Mouse (Mus musculus): ENCODE data around the gene Foxa1. TPM values are rescaled to one million over a fixed set of nuclear protein-coding genes. Genes with fewer than 3 reads are reported as not detected.
A peak's percentile ranks its signal among the peaks of the same experiment; 100 is the strongest.

Foxa1 gene
- total RNA-seq (2021): not detected

- peak in 1 of 2 experiments; percentile 12 for DNase-seq
- intact Hi-C loops (cut with DNase I): loop anchor here (5.0 to 10.0 kb wide), 2 partner anchors 854 to 1012 kb away; partner anchors contain the start of genes Nkx2-1 and Pax9
Measured at GRCm38 (mm10) chr12:57546415-57547201, at the start of gene Foxa1. TSS of gene Foxa1 (minus strand) at chr12:57546916.

GRCm38 (mm10) chr12:57575931-57576628 is 29.4 kb upstream of the Foxa1 start:
- peak; percentile 16 to 18 for DNase-seq
- intact Hi-C loops (cut with DNase I): loop anchor here (2.0 kb wide), 1 partner anchor 211 kb away; no protein-coding TSS in a partner anchor

DNA sequence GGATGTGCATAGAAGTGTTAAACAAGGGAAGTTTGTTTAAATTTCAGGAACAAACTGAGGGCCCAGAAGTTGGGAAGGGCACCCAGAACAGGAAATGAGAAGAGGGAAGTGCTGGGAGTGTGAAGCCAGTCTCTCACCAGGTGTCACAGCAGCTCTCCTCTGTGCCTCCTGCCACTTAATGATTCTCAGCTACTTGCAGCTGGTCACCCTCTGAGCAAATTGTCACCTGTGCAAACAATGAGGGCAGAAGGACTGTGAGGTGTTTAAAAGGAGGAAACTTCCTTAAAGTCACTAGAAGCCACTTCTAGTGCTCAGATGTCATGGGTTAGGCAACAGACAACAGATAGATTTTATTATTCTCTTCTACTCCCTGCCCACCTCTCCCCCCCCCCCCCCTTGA is 25.7 kb upstream of the Foxa1 start:
- no peak for DNase-seq
- intact Hi-C loops (cut with DNase I): no loop called here

DNA sequence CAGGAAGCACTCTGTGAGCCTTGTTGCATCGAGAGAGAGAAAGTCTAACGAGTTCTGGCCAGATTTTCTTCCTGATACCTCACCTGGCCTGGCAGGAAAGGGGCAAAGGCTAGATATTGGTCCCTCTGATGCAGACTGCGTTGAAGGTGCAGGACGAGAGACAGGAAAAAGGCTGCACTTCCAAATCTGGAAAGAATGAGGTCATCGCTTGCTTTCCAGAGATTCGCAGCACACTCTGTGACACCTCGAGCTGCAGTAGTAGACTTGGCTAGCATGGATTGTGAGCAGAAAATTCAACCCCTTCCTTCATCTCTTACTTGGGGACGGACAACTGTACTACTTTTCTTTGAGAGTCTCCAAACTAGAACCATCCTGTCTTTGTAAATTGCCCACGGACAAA is 25.1 kb upstream of the Foxa1 start:
- DNase-seq: no peak
- intact Hi-C loops (cut with DNase I): no loop called here

DNA sequence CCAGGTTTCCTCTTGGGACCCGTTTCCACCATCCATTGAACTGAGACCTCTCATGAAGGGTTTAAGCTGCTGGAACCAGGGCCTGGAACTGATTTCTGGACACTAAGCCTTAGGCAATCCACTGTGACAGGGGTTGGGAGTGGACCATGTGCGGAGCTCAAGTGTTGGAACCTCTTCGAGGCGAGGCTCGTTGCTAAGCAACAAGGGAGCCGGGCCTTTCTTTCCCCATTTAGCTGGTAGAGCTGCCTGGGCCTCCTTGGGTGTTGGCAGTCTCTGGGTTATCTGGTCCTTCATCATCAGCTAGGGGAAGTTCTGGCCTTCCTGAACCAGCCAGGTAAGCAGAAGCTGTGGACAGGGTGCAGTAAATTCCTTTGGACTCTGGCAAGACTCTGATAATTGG is 17.2 kb upstream of the Foxa1 start, which contains the start of gene Ttc6:
Gene Ttc6 (plus strand): TSS at position 205 of the 400 bp plus-strand sequence.
- intact Hi-C loops (cut with DNase I): no loop called here
- no peak for DNase-seq

GRCm38 (mm10) chr12:57554091-57554490 is 7.4 kb upstream of the Foxa1 start:
- intact Hi-C loops (cut with DNase I): no loop called here
- DNase-seq: no peak

DNA sequence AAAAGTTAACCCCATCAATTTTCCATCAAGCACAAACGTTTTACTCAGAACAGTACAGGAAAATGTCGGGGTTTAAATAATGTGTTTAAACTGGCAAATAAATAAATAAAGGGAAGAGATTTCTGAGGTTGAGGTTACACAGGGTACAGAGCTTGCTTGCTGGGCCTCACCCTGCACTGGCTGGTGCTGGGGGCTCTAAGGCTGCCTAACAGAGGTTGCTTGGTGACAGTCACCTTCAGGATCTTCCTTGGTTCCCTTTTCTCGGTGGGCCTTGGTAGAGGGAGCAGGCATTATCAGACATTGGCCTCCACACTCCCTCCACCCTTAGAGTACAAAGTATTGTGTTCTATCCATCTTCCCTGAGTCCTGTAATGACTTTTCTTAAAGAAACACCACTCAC is 5.6 kb upstream of the Foxa1 start:
- intact Hi-C loops (cut with DNase I): no loop called here

GRCm38 (mm10) chr12:57550881-57551280 is 4.2 kb upstream of the Foxa1 start:
- intact Hi-C loops (cut with DNase I): no loop called here
- DNase-seq: no peak

More for the DNA sequence above, 5.6 kb upstream of the Foxa1 start:
- DNase-seq: no peak

DNA sequence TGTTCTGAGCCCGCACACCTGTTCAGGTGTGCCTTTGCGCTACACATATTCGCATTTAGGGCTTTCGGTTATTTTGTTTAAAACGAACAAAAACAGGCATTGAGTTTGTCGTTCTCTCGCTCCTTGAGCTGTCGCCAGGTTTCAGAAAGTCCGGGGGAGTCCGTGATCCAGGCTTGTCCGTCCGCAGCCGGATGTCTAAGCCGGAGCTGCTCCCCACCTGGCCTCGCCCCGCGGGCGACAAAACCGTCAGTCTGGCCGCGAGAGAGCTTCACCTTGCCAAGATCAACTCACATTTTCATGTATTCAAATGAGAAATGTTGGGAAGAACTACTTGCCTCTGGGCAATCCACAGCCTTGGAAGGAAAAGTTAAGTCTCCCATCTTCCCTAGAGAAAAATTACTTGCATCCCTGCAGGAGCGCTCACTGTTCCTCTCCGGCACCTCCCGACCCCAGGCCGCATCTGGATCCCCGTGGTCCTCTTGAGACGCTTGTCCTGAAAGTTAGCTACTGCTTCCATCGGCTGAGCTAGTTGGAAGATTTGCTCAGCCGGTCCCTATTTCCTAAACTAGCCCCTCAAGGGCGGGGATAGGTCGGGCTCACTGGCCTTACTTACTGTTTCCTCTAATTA is 3.6 kb upstream of the Foxa1 start:
- intact Hi-C loops (cut with DNase I): no loop called here
- peak in 1 of 2 experiments; percentile 4 for DNase-seq

GRCm38 (mm10) chr12:57549667-57550160 is 3.0 kb upstream of the Foxa1 start:
- no peak for DNase-seq
- intact Hi-C loops (cut with DNase I): loop anchor here (5.0 to 10.0 kb wide), 2 partner anchors 857 to 1015 kb away; partner anchors contain the start of genes Nkx2-1 and Pax9

DNA sequence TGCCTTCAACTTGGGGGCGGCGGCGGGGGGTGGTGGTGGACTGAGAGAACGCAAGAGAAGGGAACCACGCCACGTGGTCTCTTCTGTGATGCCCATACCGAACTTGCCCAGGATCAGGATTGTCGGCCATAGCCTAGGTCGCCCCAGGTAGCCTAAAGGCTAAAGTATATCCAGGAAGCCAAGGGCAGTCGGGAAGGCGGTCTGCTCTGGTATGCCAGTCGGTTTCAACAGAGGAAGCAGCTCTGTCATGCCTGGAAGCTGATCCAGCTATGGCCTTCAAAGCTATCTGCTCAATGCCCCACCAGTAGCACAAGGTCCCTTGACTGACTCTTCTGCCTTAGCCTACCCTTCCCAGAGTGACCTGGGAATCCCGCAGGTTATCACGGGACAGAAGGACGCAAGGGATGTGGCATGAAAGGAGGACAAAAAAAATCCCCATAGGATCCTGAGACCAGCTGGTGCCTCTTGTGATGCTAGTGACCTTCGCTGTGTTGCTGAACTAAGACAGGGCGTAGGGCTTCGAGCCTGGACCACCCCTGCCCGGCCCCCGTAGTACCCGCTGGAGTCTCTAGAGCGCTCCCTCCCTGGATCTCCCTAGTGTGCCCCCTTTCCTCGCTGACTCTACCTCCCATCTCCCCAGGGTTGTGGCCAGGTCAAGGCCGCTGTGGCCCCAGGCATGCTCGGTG is 2.4 kb upstream of the Foxa1 start:
- intact Hi-C loops (cut with DNase I): loop anchor here (5.0 to 10.0 kb wide), 2 partner anchors 857 to 1014 kb away; partner anchors contain the start of genes Nkx2-1 and Pax9
- no peak for DNase-seq

DNA sequence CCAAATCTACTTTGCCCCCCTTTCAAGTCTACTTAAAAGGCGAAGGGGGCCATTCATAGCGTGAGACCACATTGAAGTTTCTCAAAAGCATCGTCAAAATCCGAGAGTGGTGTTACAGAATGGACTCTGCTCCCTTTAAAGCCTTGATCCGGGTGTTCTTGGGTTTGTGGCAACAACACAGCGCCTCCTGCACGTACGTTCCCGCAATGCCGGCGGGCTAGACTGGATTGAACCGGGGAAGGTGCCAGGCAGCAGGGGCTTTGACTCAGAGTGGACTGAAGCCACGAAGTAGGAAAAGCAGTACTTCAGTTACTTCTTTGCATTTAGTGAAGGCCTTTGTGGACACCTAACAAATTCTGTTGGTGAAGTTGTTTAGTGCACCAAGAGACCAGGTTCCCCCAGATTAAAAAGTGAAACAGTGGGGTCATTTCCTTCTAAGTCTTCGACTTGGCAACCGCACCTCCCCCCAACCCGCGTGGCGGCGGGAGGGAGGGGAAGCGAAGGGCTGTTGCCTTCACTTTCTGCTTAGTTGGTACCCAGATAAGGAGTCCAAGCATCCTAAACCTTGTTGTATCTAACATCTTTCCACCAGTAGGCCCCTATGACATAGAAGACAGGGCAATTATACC is 1.8 kb upstream of the Foxa1 start:
- intact Hi-C loops (cut with DNase I): loop anchor here (5.0 to 10.0 kb wide), 2 partner anchors 856 to 1014 kb away; partner anchors contain the start of genes Nkx2-1 and Pax9

GRCm38 (mm10) chr12:57547890-57548289 is 1.2 kb upstream of the Foxa1 start:
- peak in 1 of 2 experiments; percentile 6 for DNase-seq
- intact Hi-C loops (cut with DNase I): loop anchor here (5.0 to 10.0 kb wide), 2 partner anchors 856 to 1013 kb away; partner anchors contain the start of genes Nkx2-1 and Pax9

More for the DNA sequence above, 1.8 kb upstream of the Foxa1 start:
- peak in 1 of 2 experiments; percentile 19 for DNase-seq

- DNase-seq: peak in 1 of 2 experiments; percentile 18
- intact Hi-C loops (cut with DNase I): loop anchor here (2.0 to 10.0 kb wide), 3 partner anchors 265 to 1011 kb away; partner anchors contain the start of genes Nkx2-1 and Pax9
Measured at GRCm38 (mm10) chr12:57545371-57546241, 1.1 kb downstream of the Foxa1 start.

GRCm38 (mm10) chr12:57544641-57545370 is 1.9 kb downstream of the Foxa1 start:
- DNase-seq: peak; percentile 60 to 74
- intact Hi-C loops (cut with DNase I): loop anchor here (2.0 to 10.0 kb wide), 3 partner anchors 264 to 1010 kb away; partner anchors contain the start of genes Nkx2-1 and Pax9

DNA sequence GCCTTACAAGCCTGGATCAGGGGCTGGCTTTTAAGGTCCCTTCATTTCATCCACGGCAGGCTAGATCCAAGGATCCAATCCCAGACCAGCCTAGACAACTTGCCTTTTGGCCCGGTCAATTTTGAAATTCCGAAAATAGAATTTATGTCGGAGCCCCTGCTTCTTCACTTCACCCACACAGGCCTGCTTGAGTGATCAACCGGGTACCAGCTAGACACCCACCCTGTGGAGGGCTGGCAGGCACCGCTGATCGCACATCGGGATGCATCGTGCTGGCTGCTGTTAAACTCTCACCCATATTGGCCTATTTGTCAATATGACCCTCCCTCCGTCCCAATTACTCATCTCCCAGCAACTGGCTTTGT is 3.1 kb downstream of the Foxa1 start:
- intact Hi-C loops (cut with DNase I): loop anchor here (10.0 kb wide), 1 partner anchor 1009 kb away; the partner anchor contains the start of gene Nkx2-1
- DNase-seq: no peak

Measured in heart, postnatal 10 days (tissue).